Mouse (Mus musculus) ovary, adult 2 months (tissue): Measurements from ENCODE around the gene Eif4e1b. TPM values are rescaled to one million over a fixed set of nuclear protein-coding genes. Genes with fewer than 3 reads are reported as not detected.

Experiments
- polyA plus RNA-seq: library from polyadenylated mRNA; depleted of rRNA; stranded (reverse); fragments of >200 nt; gene quantifications from 2 replicates; pipeline ENCODE4 v1.2.3, GENCODE M21; 2012; rRNA removed

The Eif4e1b gene
- polyA plus RNA-seq, result 19.3 and 22.6 TPM in 2 replicates

DNA sequence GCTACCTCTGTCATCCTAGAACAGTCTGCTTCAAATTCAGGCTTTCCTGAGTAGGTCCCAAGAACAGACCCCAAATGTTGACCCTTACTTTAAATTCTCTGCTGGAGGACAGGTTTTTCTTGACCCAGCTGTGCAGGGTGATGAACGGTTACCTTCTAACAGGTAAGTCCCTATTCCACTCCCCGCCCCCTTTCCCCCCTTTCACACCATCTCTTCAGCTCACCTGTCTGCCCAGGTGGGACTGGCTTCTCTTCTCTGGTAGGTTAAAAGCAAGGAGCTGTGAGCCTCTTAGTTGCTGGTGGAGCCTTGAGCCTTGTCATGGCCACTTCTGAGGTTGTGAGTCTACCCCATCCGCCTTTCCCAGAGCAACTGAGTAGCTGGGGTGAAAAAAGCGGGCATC, at the start of gene Eif4e1b:
TSS of gene Eif4e1b (plus strand) at position 301 of the 400 bp plus-strand sequence.

DNA sequence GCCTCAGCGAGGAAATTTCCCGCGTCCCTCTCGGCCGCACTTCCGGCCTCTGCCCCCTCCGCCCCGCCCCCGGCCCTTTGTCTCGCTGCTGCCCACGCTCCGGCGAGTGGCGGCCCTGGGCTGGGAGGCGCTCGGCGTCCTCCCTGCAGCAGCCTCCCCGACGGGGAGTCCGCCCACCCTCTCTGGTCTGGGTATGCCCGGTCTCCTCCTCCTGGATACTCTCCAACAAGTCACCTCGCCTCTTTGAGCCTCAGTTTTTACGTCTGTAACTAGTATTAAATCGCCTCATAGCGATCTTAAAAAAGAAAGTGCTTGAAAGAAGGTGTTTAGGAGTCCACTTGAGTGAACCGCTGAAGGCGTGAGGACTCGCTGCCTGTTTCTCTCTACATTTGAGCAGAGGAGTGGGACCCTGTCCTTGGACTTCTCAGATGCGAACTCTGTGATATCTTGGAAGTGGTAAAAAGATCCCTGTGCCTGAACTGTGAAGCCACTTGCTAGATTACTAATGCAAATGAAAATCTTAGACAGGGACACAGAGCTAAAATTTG, 33.9 kb upstream of the Eif4e1b start, which contains the start of gene Gprin1:
TSS of gene Gprin1 (minus strand) at position 11 of the 548 bp plus-strand sequence.

GRCm38 (mm10) chr13:54766192-54766768, 17.5 kb upstream of the Eif4e1b start, which contains the start of gene Sncb:
Gene Sncb, minus strand, starts transcription at chr13:54766595.

GRCm38 (mm10) chr13:54788740-54789560, 5.2 kb downstream of the Eif4e1b start, which contains the start of gene Tspan17:
Gene Tspan17, plus strand, starts transcription at chr13:54789377.

Other genes starting within 250 kb of the Eif4e1b start
- 111 and 117 TPM in 2 replicates for gene 4833439L19Rik, start 218.6 kb upstream of the Eif4e1b start, polyA plus RNA-seq
- gene Arl10, start 209.0 kb upstream of the Eif4e1b start, polyA plus RNA-seq, result 38.6 and 40.7 TPM in 2 replicates
- gene Nop16, start 193.9 kb upstream of the Eif4e1b start, polyA plus RNA-seq, result 10.4 and 12.2 TPM in 2 replicates
- gene Higd2a, start 193.8 kb upstream of the Eif4e1b start, polyA plus RNA-seq, result 57.0 and 95.4 TPM in 2 replicates
- 36.0 and 38.9 TPM in 2 replicates for gene Cltb, start 172.7 kb upstream of the Eif4e1b start, polyA plus RNA-seq
- 21.5 and 24.4 TPM in 2 replicates for gene Faf2, start 162.2 kb upstream of the Eif4e1b start, polyA plus RNA-seq
- 295 and 422 TPM in 2 replicates for gene Rnf44, start 90.1 kb upstream of the Eif4e1b start, polyA plus RNA-seq
- 0.18 and 0.26 TPM in 2 replicates for gene Cdhr2, start 82.5 kb upstream of the Eif4e1b start, polyA plus RNA-seq
- gene Gprin1, start 34.1 kb upstream of the Eif4e1b start, polyA plus RNA-seq, result 0.91 and 1.1 TPM in 2 replicates
- gene Sncb, start 17.4 kb upstream of the Eif4e1b start, polyA plus RNA-seq, result 0.16 TPM in 1 of 2 replicates, not detected in the other
- 16.9 and 18.2 TPM in 2 replicates for gene Tspan17, start 5.4 kb downstream of the Eif4e1b start, polyA plus RNA-seq
- gene Unc5a, start 165.4 kb downstream of the Eif4e1b start, polyA plus RNA-seq, result 5.5 and 7.9 TPM in 2 replicates
- gene Hk3, start 237.4 kb downstream of the Eif4e1b start, polyA plus RNA-seq, result 3.6 and 4.2 TPM in 2 replicates